Mouse (Mus musculus) effector memory CD4-positive, alpha-beta T cell, adult 5 months (primary cell): ENCODE measurements around the gene Ercc6l. TPM values are rescaled to one million over a fixed set of nuclear protein-coding genes. Genes with fewer than 3 reads are reported as not detected.

Experiments used
- polyA plus RNA-seq: library from polyadenylated mRNA; unstranded; fragments of 100-300 nt; shearing (Covaris generic); gene quantifications from one replicate; pipeline ENCODE4 v1.2.1, GENCODE M21; 2017

The Ercc6l gene
- 2.4 TPM for polyA plus RNA-seq

DNA sequence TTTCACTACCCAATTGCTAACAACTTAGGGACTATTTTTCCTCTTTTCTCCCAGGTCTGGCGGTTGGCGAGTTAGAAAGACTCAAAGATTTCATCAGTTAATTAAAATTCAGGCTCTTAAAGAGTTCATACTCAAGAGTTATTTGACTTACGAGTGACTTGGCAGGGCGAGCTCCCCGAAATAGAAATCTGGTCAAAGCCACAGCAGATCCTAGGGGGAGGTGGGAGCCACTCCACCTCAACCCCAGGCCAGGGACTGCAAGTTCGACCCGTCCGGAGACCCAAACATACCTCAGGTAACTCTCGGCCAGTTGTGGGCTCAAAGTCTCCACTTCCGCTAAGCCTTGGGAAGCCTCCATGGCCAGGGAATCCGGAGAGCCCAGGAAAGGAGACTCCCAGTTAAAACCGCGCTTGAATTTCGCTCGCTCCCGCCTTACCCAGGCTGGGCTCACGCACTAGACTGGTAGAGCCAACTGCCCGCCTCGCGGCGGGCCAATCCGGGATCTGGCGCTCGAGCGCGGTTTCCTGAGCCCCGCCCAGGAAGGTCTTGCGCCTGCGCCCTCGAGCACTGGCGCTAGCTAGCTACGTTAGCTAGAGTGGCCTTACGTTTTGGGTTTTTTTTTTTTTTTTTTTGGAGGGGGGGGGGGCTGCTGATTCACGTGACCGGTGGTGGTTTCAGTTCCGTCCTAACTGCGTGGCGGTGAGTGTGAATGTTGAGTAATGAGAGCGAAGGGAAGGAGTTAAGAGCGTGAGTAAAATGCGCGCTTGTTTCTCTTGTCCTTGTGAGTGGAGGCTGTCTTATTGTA lies at the start of gene Ercc6l:
Gene Ercc6l (minus strand): TSS at position 474 of the 805 bp plus-strand sequence.

DNA sequence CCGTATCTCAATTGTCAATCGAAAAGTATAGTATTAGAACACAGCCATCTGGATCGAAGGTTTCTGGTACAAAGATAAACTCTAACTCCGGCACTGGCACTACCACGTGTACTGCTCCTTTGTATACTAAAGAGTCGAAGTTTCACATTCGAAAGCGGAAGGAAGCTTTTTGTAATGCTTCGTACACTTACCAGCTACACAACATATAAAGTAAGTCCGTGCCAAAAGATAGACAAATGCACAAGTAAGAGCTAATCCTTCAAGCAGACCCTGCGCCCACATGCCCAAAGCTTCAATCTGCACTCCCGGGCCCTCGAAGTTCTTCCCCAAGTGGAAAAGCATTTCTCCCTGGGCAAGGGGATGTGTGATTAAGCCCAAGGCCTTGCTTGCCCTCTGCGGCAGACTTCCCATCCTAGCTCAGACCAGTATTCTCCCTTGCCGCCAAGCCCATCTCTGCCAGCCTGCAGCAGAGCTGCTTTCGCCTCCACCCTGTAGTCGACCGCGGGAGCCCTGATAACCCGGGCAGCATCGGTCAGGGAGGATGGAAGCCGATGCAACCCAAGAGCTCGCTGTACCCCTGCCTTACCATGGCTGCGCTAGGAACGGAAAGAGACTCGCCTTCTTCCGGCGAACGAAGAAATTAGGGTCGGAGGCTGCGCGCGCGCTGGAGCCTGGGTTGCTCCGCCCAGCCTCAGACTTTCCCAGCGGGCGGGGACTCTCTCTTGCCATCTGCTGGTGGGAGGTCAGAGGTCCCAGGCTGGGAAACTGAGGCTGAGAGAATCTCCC lies 32.0 kb upstream of the Ercc6l start, which contains the start of gene Rps4x:
Gene Rps4x (minus strand): TSS at position 683 of the 786 bp plus-strand sequence.

DNA sequence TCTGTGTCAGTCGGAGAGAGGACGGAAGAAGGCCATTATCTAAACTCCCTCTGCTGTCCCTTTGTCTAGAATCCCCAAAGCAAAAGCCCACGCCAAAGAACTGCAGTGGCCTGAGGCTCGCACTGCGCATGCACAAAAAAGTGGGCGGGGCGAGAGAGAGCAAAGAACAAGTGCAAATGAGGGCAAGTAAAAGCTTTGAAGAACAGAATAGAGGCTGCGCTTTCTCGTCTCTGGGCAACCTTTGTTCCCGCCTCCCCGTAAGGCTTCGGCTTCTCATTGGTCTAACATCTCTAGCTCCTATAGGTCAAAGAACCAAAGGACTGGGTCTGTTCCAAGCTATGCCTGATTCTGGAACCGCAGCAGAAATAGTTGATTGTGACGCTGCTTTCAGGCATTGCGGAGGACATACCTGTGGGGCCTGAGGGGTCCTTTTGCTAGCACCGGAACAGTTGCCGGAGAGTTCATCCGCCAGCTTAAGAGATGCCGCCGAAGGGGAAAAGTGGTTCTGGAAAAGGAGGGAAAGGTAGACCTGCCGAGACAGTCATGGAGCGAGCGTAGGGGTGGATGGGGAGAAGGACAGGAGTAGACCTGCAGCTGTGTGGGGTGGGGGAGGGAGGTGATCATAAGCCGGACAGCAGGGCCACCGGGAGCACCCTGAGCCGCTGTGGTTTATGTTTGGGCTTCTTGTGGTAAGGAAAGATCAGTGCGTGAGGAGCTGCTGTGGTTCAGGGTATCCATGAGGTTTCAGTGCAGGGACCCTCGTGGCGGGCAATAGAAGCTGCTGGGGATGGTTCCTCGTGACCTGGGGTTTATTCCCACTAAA lies 37.6 kb downstream of the Ercc6l start, which contains the start of gene Pin4:
Gene Pin4 (plus strand): TSS at position 406 of the 823 bp plus-strand sequence.

Other genes starting within 250 kb of the Ercc6l start
- 0.17 TPM for gene Rtl5, start 85.8 kb downstream of the Ercc6l start, polyA plus RNA-seq
- 12.9 TPM for gene Pin4, start 37.6 kb downstream of the Ercc6l start, polyA plus RNA-seq
- gene Rps4x, start 32.3 kb upstream of the Ercc6l start, polyA plus RNA-seq = 766 TPM
- gene Cited1, start 95.1 kb upstream of the Ercc6l start, polyA plus RNA-seq = not detected